ENCODE assay signal across 35 mouse cellular contexts in genomic region chr7:68199609-68200008, GRCm38 (mm10).
"Had no signal": no experiment of that assay in that cellular context is flagged by ENCODE, and none has a peak within 500 bp of the region (broad histone marks: within the 10 kb centered on the region; RNA-seq: fewer than 3 reads in every experiment).

No protein-coding gene starts in this region.

- H3K4me1 ChIP-seq: heart, embryonic 15.5 days; hindbrain, embryonic 10.5 days; hindbrain, embryonic 12.5 days; hindbrain, embryonic 13.5 days; hindbrain, embryonic 15.5 days; intestine, embryonic 15.5 days; kidney, embryonic 15.5 days had no signal

- DNase-seq: heart, postnatal 10 days; heart, postnatal 14 days; heart, postnatal 36 days; heart, postnatal 4 days; kidney, adult 11 months; kidney, adult 18-20 months; kidney, adult 2 months; kidney, adult 8-10 months; kidney, adult 9 months; kidney, postnatal 10 days; kidney, postnatal 14 days; kidney, postnatal 25 days; kidney, postnatal 36 days; kidney, postnatal 4 days; layer of hippocampus, adult 9-11 months; layer of hippocampus, postnatal 36 days had no signal

- ATAC-seq: hindbrain, embryonic 16.5 days; hindbrain, postnatal 0 days; inflammation-experienced regulatory T-cells, adult 6 months; intestine, embryonic 15.5 days; intestine, embryonic 16.5 days; intestine, postnatal 0 days had no signal

- H3K27me3 ChIP-seq: heart, embryonic 12.5 days; heart, embryonic 13.5 days; heart, embryonic 15.5 days; hindbrain, embryonic 12.5 days; hindbrain, embryonic 13.5 days; hindbrain, embryonic 15.5 days; intestine, embryonic 15.5 days; kidney, embryonic 15.5 days had no signal

- H3K4me3 ChIP-seq: heart, embryonic 10.5 days; heart, embryonic 12.5 days; heart, embryonic 13.5 days; heart, embryonic 15.5 days; hindbrain, embryonic 10.5 days; hindbrain, embryonic 12.5 days; hindbrain, embryonic 13.5 days; hindbrain, embryonic 15.5 days; intestine, embryonic 15.5 days; kidney, embryonic 15.5 days; layer of hippocampus, adult 2 months had no signal

- H3K9me3 ChIP-seq: heart, embryonic 10.5 days; heart, embryonic 12.5 days; heart, embryonic 13.5 days; heart, embryonic 15.5 days; hindbrain, embryonic 10.5 days; hindbrain, embryonic 12.5 days; hindbrain, embryonic 13.5 days; hindbrain, embryonic 15.5 days; intestine, embryonic 15.5 days; kidney, embryonic 15.5 days had no signal

- H3K27ac ChIP-seq: heart, embryonic 10.5 days; heart, embryonic 13.5 days; heart, embryonic 15.5 days; hindbrain, embryonic 10.5 days; hindbrain, embryonic 12.5 days; hindbrain, embryonic 13.5 days; hindbrain, embryonic 14.5 days; hindbrain, embryonic 15.5 days; hindbrain, postnatal 0 days; intestine, embryonic 15.5 days; kidney, embryonic 15.5 days; kidney, postnatal 0 days; layer of hippocampus, adult 2 months had no signal

- H3K4me2 ChIP-seq: heart, embryonic 11.5 days; heart, embryonic 12.5 days; heart, embryonic 13.5 days; heart, embryonic 15.5 days; hindbrain, embryonic 12.5 days; hindbrain, embryonic 13.5 days; hindbrain, embryonic 14.5 days; hindbrain, embryonic 15.5 days; intestine, embryonic 15.5 days; kidney, embryonic 15.5 days had no signal

- H3K9ac ChIP-seq: heart, embryonic 12.5 days; heart, embryonic 13.5 days; heart, embryonic 15.5 days; hindbrain, embryonic 12.5 days; hindbrain, embryonic 13.5 days; hindbrain, embryonic 14.5 days; hindbrain, embryonic 15.5 days; intestine, embryonic 15.5 days; kidney, embryonic 15.5 days had no signal
